Mouse (Mus musculus) hindbrain, embryonic 13.5 days (tissue): ENCODE data around the gene Josd1. TPM values are rescaled to one million over a fixed set of nuclear protein-coding genes. Genes with fewer than 3 reads are reported as not detected.

Source experiments
- ATAC-seq: fragments of 200-750 bp; cut with Nextera tagmentation; 2 replicates; pipeline ENCODE4 v1.8.0; 2017; ENCODE audit warnings: moderate TSS enrichment; ENCODE audit not compliant: low FRiP score
- H3K27ac ChIP-seq: fragments of 300-500 bp; sonication (generic); 2 replicates; pipeline ENCODE4 v1.5.1; 2015; ENCODE audit warnings: inconsistent platforms, mild to moderate bottlenecking, moderate library complexity
- H3K27me3 ChIP-seq: fragments of 300-500 bp; sonication (generic); 2 replicates; pipeline ENCODE4 v1.6.1; 2015; ENCODE audit warnings: mild to moderate bottlenecking, inconsistent platforms
- H3K36me3 ChIP-seq: fragments of 300-500 bp; sonication (generic); 2 replicates; pipeline ENCODE4 v1.6.1; 2015; ENCODE audit warnings: mild to moderate bottlenecking, inconsistent platforms
- H3K4me1 ChIP-seq: fragments of 300-500 bp; sonication (generic); replicated peaks from 2 replicates; pipeline ENCODE4 v1.6.1; 2015; ENCODE audit warnings: inconsistent platforms
- H3K4me2 ChIP-seq: fragments of 300-500 bp; sonication (generic); 2 replicates; pipeline ENCODE4 v1.6.1; 2015; ENCODE audit warnings: inconsistent platforms, mild to moderate bottlenecking, moderate library complexity
- H3K4me3 ChIP-seq: fragments of 300-500 bp; sonication (generic); 2 replicates; pipeline ENCODE4 v1.5.1; 2015; ENCODE audit warnings: mild to moderate bottlenecking, inconsistent platforms
- H3K9ac ChIP-seq: fragments of 300-500 bp; sonication (generic); 2 replicates; pipeline ENCODE4 v1.6.1; 2015; ENCODE audit warnings: mild to moderate bottlenecking, inconsistent platforms
- H3K9me3 ChIP-seq: fragments of 300-500 bp; sonication (generic); 2 replicates; pipeline ENCODE4 v1.6.1; 2016; ENCODE audit warnings: inconsistent platforms
- WGBS: fragments of 180-500 bp; shearing (Covaris S2); methylation state at CpG from one replicate; pipeline ENCODE4 v1.1.7; 2015; 5-methylcytosine and 5-hydroxymethylcytosine counted together
- polyA plus RNA-seq: library from polyadenylated mRNA; unstranded; fragments of >200 nt; fragmentation: Nextera tagmentation; extraction: Ambion mirVana; gene quantifications from 2 replicates; pipeline ENCODE4 v1.2.1, GENCODE M21; 2015

Josd1 gene
- polyA plus RNA-seq, 1 experiment from 2014 or later, result 20.2 TPM

GRCm38 (mm10) chr15:79648130-79648529 is 39.6 kb downstream of the Josd1 start:
- no peaks in the 10 kb centered on the region for H3K9me3 ChIP-seq
- H3K4me1 ChIP-seq, result no peaks in the 10 kb centered on the region
- no peak overlapping the region for H3K4me3 ChIP-seq
- H3K9ac ChIP-seq, result no peak overlapping the region; the same call in 1 of the 2 replicates
- no peaks in the 10 kb centered on the region for H3K27me3 ChIP-seq
- H3K4me2 ChIP-seq, result no peak overlapping the region
- H3K36me3 ChIP-seq, result peaks cover 77% of the 10 kb centered on the region
- WGBS, result 92% methylated on average over 12 of the region's 12 CpGs
- no peak for ATAC-seq
- no peak overlapping the region for H3K27ac ChIP-seq

- Histone ChIP-seq H3K9ac (no peak overlapping the region), H3K4me1 (no peaks in the 10 kb centered on the region), H3K36me3 (peaks cover 84% of the 10 kb centered on the region), H3K4me3 (no peak overlapping the region), H3K27ac (no peak overlapping the region), H3K4me2 (no peak overlapping the region), H3K27me3 (no peaks in the 10 kb centered on the region), H3K9me3 (no peaks in the 10 kb centered on the region)
- no peak for ATAC-seq
- 90% methylated on average over 2 of the region's 2 CpGs for WGBS
These were observed 42.2 kb downstream of the Josd1 start for GRCm38 (mm10) chr15:79645483-79645882.

- H3K4me2 ChIP-seq, result no peak overlapping the region
- H3K4me3 ChIP-seq, result no peak overlapping the region
- H3K9me3 ChIP-seq, result no peaks in the 10 kb centered on the region
- H3K36me3 ChIP-seq, result peaks cover 82% of the 10 kb centered on the region
- no peak for ATAC-seq
- no peak overlapping the region for H3K27ac ChIP-seq
- no peaks in the 10 kb centered on the region for H3K4me1 ChIP-seq
- no peaks in the 10 kb centered on the region for H3K27me3 ChIP-seq
- no peak overlapping the region for H3K9ac ChIP-seq
- WGBS, result 73% methylated on average over 12 of the region's 12 CpGs
These were observed 46.4 kb downstream of the Josd1 start for GRCm38 (mm10) chr15:79641135-79641817.

GRCm38 (mm10) chr15:79630471-79630870 is 57.2 kb downstream of the Josd1 start:
- H3K4me1 ChIP-seq, result no peaks in the 10 kb centered on the region
- H3K27me3 ChIP-seq, result no peaks in the 10 kb centered on the region
- H3K27ac ChIP-seq, result no peak overlapping the region
- ATAC-seq, result no peak
- 69% methylated on average over 2 of the region's 2 CpGs for WGBS
- H3K9ac ChIP-seq, result no peak overlapping the region
- no peaks in the 10 kb centered on the region for H3K9me3 ChIP-seq
- H3K4me3 ChIP-seq, result no peak overlapping the region
- H3K4me2 ChIP-seq, result no peak overlapping the region
- peaks cover 96% of the 10 kb centered on the region for H3K36me3 ChIP-seq

Other genes with a start within 250 kb of the Josd1 start
- 231 and 245 TPM in 2 replicates for gene Csnk1e, start 232.4 kb downstream of the Josd1 start, polyA plus RNA-seq
- gene Kcnj4, start 182.7 kb downstream of the Josd1 start, polyA plus RNA-seq, result not detected in 2 replicates
- gene Kdelr3, start 171.5 kb downstream of the Josd1 start, polyA plus RNA-seq, result 12.5 TPM in 2 replicates
- 59.2 and 61.0 TPM in 2 replicates for gene Ddx17, start 141.2 kb downstream of the Josd1 start, polyA plus RNA-seq
- gene Dmc1, start 82.8 kb downstream of the Josd1 start, polyA plus RNA-seq, result 0.82 and 1.00 TPM in 2 replicates
- gene Fam227a, start 29.0 kb downstream of the Josd1 start, polyA plus RNA-seq, result 5.4 and 5.6 TPM in 2 replicates
- 84.2 and 85.8 TPM in 2 replicates for gene Cby1, start 28.7 kb downstream of the Josd1 start, polyA plus RNA-seq
- 246 and 253 TPM in 2 replicates for gene Tomm22, start 17.1 kb downstream of the Josd1 start, polyA plus RNA-seq
- gene Gtpbp1, start 2.9 kb upstream of the Josd1 start, polyA plus RNA-seq, result 44.8 and 45.2 TPM in 2 replicates
- 9.8 and 10.2 TPM in 2 replicates for gene Sun2, start 54.6 kb upstream of the Josd1 start, polyA plus RNA-seq
- gene Dnal4, start 89.9 kb upstream of the Josd1 start, polyA plus RNA-seq, result 83.5 and 84.9 TPM in 2 replicates
- gene Nptxr, start 116.8 kb upstream of the Josd1 start, polyA plus RNA-seq, result 21.0 and 21.4 TPM in 2 replicates
- gene Npcd, start 146.3 kb upstream of the Josd1 start, polyA plus RNA-seq, result 0.34 and 0.51 TPM in 2 replicates
- 50.2 and 52.6 TPM in 2 replicates for gene Cbx6, start 146.8 kb upstream of the Josd1 start, polyA plus RNA-seq
- 4.5 and 4.7 TPM in 2 replicates for gene Apobec3, start 203.7 kb upstream of the Josd1 start, polyA plus RNA-seq